Mouse (Mus musculus): ENCODE measurements at regions not wholly inside any gene's neighbourhood (a gene's known extent, or its start where the extent isn't known, plus 50 kb on each side); places are given as distances from the start of the nearest gene placed in this dataset.

DNA sequence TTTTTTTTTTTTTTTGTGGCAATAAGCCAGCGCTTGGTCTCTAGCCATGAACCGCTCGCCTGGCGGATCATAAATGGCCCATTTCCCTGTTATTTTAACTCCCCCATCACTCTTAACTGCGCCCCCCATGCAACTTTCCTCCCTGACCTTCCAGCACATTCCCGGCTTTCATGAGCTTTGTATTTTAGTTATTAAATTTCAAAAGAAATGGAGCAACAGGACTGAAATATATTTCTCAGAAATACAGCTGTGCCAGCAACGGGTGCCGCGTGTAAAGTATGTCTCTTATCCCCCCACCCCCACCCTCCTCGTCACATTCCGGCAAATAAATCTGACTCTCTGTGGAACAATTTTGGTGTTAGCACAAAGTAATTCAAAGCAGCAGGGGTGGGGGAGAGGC is 83.2 kb upstream of the Tas2r119 start:
- DNase-seq (ENCODE audit: low read depth, low spot score), result no peak
- Histone ChIP-seq H3K4me1 (ENCODE audit: control insufficient read depth in 1 of 2, insufficient read depth in 2 of 2, low read length in 2 of 2) (no peaks in the 10 kb centered on the region), H3K27me3 (ENCODE audit: control insufficient read depth in 1 of 2, insufficient read depth in 2 of 2, low read length in 2 of 2) (no peaks in the 10 kb centered on the region), H3K27ac (ENCODE audit: control insufficient read depth, low read depth, low read length) (no peak overlapping the region), H3K4me3 (ENCODE audit: control insufficient read depth in 1 of 2, insufficient read depth in 1 of 2, low read depth in 2 of 2, low read length in 2 of 2) (no peak overlapping the region), H3K36me3 (ENCODE audit: control insufficient read depth in 1 of 2, insufficient read depth in 2 of 2, low read length in 2 of 2) (no peaks in the 10 kb centered on the region; a peak in 1 of 4 replicates), H3K9ac (ENCODE audit: control insufficient read depth, low read depth, low read length, poor library complexity, severe bottlenecking) (no peak overlapping the region), H3K9me3 (replicated peaks; ENCODE audit: insufficient read depth, low read length) (no peaks in the 10 kb centered on the region), H3K79me2 (ENCODE audit: control insufficient read depth, insufficient read depth, low read length, poor library complexity) (no peaks in the 10 kb centered on the region)
- TF ChIP-seq POLR2A (IDR thresholded peaks at IDR 0.05; ENCODE audit: control insufficient read depth in 1 of 2, insufficient read depth in 1 of 2, low read depth in 1 of 2, low read length in 2 of 2, poor library complexity in 1 of 2), result no peak

DNA sequence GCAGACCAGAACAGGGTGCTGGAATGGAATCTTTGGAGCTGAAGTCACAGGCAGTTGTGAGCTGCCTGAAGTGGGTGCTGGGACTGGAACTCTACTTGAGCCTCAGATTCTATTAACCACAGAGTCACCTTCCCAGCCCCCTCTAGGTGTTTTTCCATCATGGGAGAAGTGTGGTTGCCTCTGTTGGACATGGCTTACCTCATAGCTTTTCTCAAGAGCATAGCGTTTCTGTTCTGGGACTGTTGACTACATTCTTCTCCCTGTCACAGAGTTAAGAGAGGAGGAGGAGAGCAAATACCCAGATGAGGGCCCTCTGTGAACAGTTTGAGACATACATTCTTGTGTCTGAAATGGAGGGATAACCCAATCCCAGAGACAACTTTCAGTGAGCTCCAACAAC is 81.5 kb upstream of the Tas2r119 start:
- Histone ChIP-seq H3K27me3 (ENCODE audit: control insufficient read depth in 1 of 2, insufficient read depth in 2 of 2, low read length in 2 of 2) (no peaks in the 10 kb centered on the region), H3K4me3 (ENCODE audit: control insufficient read depth in 1 of 2, insufficient read depth in 1 of 2, low read depth in 2 of 2, low read length in 2 of 2) (no peak overlapping the region), H3K4me1 (ENCODE audit: control insufficient read depth in 1 of 2, insufficient read depth in 2 of 2, low read length in 2 of 2) (no peaks in the 10 kb centered on the region), H3K36me3 (ENCODE audit: control insufficient read depth in 1 of 2, insufficient read depth in 2 of 2, low read length in 2 of 2) (no peaks in the 10 kb centered on the region; a peak in 1 of 4 replicates), H3K9me3 (replicated peaks; ENCODE audit: insufficient read depth, low read length) (no peaks in the 10 kb centered on the region), H3K9ac (ENCODE audit: control insufficient read depth, low read depth, low read length, poor library complexity, severe bottlenecking) (no peak overlapping the region), H3K27ac (ENCODE audit: control insufficient read depth, low read depth, low read length) (no peak overlapping the region), H3K79me2 (ENCODE audit: control insufficient read depth, insufficient read depth, low read length, poor library complexity) (no peaks in the 10 kb centered on the region)
- TF ChIP-seq MAZ (IDR thresholded peaks at IDR 0.05; ENCODE audit: low read depth, low read length) (no peak), USF1 (IDR thresholded peaks at IDR 0.05; ENCODE audit: low read depth, low read length) (no peak), NELFE (IDR thresholded peaks at IDR 0.05; ENCODE audit: low read depth, low read length) (no peak), TCF12 (IDR thresholded peaks at IDR 0.05; ENCODE audit: low read depth, low read length) (no peak), E2F4 (IDR thresholded peaks at IDR 0.05; ENCODE audit: borderline replicate concordance, low read depth, low read length) (no peak), NRF1 (IDR thresholded peaks at IDR 0.05; ENCODE audit: insufficient read depth, low read depth, low read length, poor library complexity, severe bottlenecking) (no peak), TBP (IDR thresholded peaks at IDR 0.05; ENCODE audit: low read depth, low read length) (no peak), HCFC1 (IDR thresholded peaks at IDR 0.05; ENCODE audit: low read depth, low read length) (no peak), POLR2AphosphoS5 (IDR thresholded peaks at IDR 0.05; ENCODE audit: borderline replicate concordance, low read depth, low read length) (no peak), EP300 (IDR thresholded peaks at IDR 0.05; ENCODE audit: low read depth in 1 of 2, low read length in 2 of 2) (no peak), UBTF (IDR thresholded peaks at IDR 0.05; ENCODE audit: borderline replicate concordance, insufficient read depth, low read depth, low read length) (no peak), KAT2A (conservative IDR thresholded peaks at IDR 0.05; ENCODE audit: low read depth, low read length) (no peak), USF2 (IDR thresholded peaks at IDR 0.05; ENCODE audit: borderline replicate concordance in 1 of 2, insufficient read depth in 1 of 2, low read depth in 1 of 2, low read length in 2 of 2) (no peak), JUND (IDR thresholded peaks at IDR 0.05; ENCODE audit: low read depth, low read length) (no peak), SMC3 (IDR thresholded peaks at IDR 0.05; ENCODE audit: low read depth, low read length) (no peak), POLR2A (IDR thresholded peaks at IDR 0.05; ENCODE audit: control insufficient read depth in 1 of 2, insufficient read depth in 1 of 2, low read depth in 1 of 2, low read length in 2 of 2, poor library complexity in 1 of 2) (no peak), SIN3A (IDR thresholded peaks at IDR 0.05; ENCODE audit: low read length) (no peak), CTCF (IDR thresholded peaks at IDR 0.05 in 2 of 3, conservative IDR thresholded peaks at IDR 0.05 in 1 of 3; ENCODE audit: control insufficient read depth in 1 of 3, insufficient read depth in 1 of 3, low read depth in 2 of 3, low read length in 3 of 3, poor library complexity in 1 of 3, severe bottlenecking in 1 of 3) (no peak)
- DNase-seq (ENCODE audit: low read depth, low spot score), result no peak
